Mouse (Mus musculus) embryonic facial prominence, embryonic 15.5 days (tissue): ENCODE results near the gene Plpp7. TPM values are rescaled to one million over a fixed set of nuclear protein-coding genes. Genes with fewer than 3 reads are reported as not detected.

Source experiments
- ATAC-seq: fragments of 200-750 bp; cut with Nextera tagmentation; 2 replicates; pipeline ENCODE4 v1.8.0; 2017; ENCODE audit warnings: low read depth, moderate TSS enrichment; ENCODE audit not compliant: insufficient number of reproducible peaks, low FRiP score, low TSS enrichment
- H3K27ac ChIP-seq: fragments of 300-500 bp; sonication (generic); replicated peaks from 2 replicates; pipeline ENCODE4 v1.5.1; 2015; ENCODE audit warnings: mild to moderate bottlenecking, inconsistent platforms
- H3K27me3 ChIP-seq: fragments of 300-500 bp; sonication (generic); 2 replicates; pipeline ENCODE4 v1.6.1; 2015; ENCODE audit warnings: inconsistent platforms
- H3K36me3 ChIP-seq: fragments of 300-500 bp; sonication (generic); 2 replicates; pipeline ENCODE4 v1.6.1; 2015; ENCODE audit warnings: mild to moderate bottlenecking, inconsistent platforms
- H3K4me1 ChIP-seq: fragments of 300-500 bp; sonication (generic); 2 replicates; pipeline ENCODE4 v1.6.1; 2015; ENCODE audit warnings: inconsistent platforms
- H3K4me2 ChIP-seq: fragments of 300-500 bp; sonication (generic); replicated peaks from 2 replicates; pipeline ENCODE4 v1.6.1; 2015; ENCODE audit warnings: mild to moderate bottlenecking, inconsistent platforms
- H3K4me3 ChIP-seq: fragments of 300-500 bp; sonication (generic); replicated peaks from 2 replicates; pipeline ENCODE4 v1.5.1; 2015; ENCODE audit warnings: mild to moderate bottlenecking, inconsistent platforms
- H3K9ac ChIP-seq: fragments of 300-500 bp; sonication (generic); 2 replicates; pipeline ENCODE4 v1.6.1; 2015; ENCODE audit warnings: inconsistent platforms
- H3K9me3 ChIP-seq: fragments of 300-500 bp; sonication (generic); replicated peaks from 2 replicates; pipeline ENCODE4 v1.6.1; 2016; ENCODE audit warnings: inconsistent platforms
- WGBS: fragments of 180-500 bp; shearing (Covaris S2); methylation state at CpG from one replicate; pipeline ENCODE4 v1.1.7; 2015; 5-methylcytosine and 5-hydroxymethylcytosine counted together
- polyA plus RNA-seq: library from polyadenylated mRNA; unstranded; fragments of >200 nt; fragmentation: Nextera tagmentation; extraction: Ambion mirVana; gene quantifications from 2 replicates; pipeline ENCODE4 v1.2.1, GENCODE M21; 2015

The Plpp7 gene
- polyA plus RNA-seq, 1 experiment from 2014 or later, result 9.4 TPM

DNA sequence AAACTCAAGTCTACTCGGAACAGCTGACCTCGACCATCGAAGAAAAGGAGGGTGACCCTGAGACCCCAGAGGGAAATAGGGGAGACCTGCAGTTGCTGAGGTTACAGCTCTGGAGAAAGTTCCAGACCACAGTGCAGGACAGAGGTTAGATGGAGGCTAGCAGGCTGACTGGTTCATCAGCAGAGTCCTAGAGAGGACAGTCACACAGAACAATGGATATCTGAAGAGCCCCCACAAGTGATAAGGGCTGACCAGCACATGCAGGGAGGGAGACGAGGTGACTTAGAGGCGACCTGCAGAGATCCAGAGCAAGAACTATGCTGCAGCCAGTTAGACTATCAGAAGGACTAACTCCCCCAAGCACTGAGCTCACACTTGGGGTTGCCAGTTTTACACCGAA lies 35.7 kb upstream of the Plpp7 start:
- H3K9ac ChIP-seq, result no peak overlapping the region
- no peaks in the 10 kb centered on the region for H3K4me1 ChIP-seq
- ATAC-seq, result no peak
- H3K27me3 ChIP-seq, result no peaks in the 10 kb centered on the region
- H3K4me3 ChIP-seq, result no peak overlapping the region
- H3K27ac ChIP-seq, result no peak overlapping the region
- H3K4me2 ChIP-seq, result no peak overlapping the region
- WGBS, result 82% methylated on average over 6 of the region's 6 CpGs
- H3K36me3 ChIP-seq, result no peaks in the 10 kb centered on the region
- no peaks in the 10 kb centered on the region for H3K9me3 ChIP-seq

DNA sequence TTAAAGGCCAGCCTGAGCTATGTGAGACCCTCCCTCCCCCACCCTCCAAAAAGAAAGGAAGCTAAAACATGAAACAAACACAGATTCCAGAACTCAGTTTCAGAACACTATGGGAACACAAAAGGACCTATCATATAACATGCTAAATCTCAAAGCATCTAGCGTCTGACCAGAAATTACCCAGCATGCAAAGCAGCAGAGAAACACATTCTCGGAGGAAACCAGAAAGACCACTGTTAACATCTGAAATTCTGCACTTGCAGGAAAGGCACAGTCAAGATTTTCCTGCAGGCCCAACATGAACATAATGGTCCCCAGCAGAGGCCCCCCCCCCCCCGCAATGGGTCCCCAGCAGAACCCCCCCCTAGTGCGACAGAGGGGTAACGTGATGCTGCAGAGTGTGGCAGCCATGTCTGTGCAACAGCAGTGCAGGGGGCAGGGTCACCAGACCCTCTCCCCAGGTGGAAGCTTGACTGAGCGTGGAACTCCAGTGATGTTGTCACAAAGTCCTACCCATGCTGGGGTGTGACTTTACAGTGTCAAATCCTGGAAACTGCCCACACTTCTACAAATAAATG lies 35.0 kb upstream of the Plpp7 start:
- ATAC-seq, result no peak
- H3K4me1 ChIP-seq, result no peaks in the 10 kb centered on the region
- no peak overlapping the region for H3K4me2 ChIP-seq
- no peaks in the 10 kb centered on the region for H3K27me3 ChIP-seq
- no peak overlapping the region for H3K4me3 ChIP-seq
- no peak overlapping the region for H3K27ac ChIP-seq
- H3K36me3 ChIP-seq, result no peaks in the 10 kb centered on the region
- WGBS, result 32% methylated on average over 6 of the region's 6 CpGs
- no peaks in the 10 kb centered on the region for H3K9me3 ChIP-seq
- H3K9ac ChIP-seq, result no peak overlapping the region

DNA sequence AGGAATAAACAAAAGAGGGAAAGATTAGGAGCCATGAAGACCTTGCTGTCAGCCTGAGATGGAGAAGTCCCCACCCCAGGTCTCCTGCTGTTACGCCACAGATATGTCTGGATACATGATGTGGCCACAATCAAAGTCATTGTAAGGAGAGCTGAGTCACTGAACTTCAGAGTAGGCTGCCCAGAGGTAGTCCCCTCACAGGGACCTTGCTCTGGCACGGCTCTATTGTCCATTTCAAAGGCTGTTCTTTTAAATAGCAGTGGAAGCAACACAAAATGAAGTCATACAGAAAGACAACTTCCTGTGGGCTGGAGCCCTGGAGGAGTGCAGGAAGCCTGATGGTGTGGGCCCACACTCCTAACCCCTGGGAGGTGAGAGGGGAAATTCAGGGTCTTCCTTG lies 34.1 kb upstream of the Plpp7 start:
- Histone ChIP-seq H3K27me3 (no peaks in the 10 kb centered on the region), H3K4me2 (no peak overlapping the region), H3K36me3 (no peaks in the 10 kb centered on the region), H3K9ac (no peak overlapping the region), H3K27ac (no peak overlapping the region), H3K4me1 (no peaks in the 10 kb centered on the region), H3K9me3 (no peaks in the 10 kb centered on the region), H3K4me3 (no peak overlapping the region)
- 68% methylated on average over 2 of the region's 2 CpGs for WGBS
- ATAC-seq, result no peak

DNA sequence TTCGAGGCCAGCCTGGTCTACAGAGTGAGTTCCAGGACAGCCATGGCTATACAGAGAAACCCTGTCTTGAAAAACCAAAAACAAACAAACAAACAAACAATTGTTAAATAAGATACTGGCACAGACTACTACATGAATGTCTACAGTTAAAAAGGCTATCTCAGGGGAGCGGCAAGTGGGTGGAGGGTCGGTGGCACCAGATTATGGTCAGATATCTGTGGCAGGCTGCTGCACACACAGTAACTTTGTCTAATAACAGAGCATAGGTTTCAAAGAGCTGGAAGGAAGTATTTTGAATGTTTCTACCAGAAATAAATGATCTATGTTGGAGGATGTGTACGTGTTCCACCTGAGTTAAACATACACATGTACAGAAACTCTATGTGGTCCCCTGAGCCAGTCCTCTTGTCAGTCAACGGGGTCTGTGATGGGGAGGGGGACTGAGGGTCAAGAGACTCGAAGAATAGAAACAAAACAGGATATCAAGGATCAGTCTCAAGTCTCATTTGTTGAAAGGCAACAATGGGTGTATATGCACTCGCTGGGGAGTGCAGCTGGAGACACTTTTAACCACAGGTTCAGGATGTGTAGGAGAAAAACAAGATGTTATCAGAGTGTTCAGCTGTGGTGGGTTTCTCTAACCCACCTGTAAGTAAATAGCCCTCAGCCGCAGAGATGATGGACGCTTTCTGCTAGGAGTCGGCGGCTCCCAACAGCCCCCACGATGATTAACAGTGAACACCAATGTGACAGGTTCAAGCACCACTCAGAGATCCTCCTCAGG lies 33.4 kb upstream of the Plpp7 start:
- no peaks in the 10 kb centered on the region for H3K27me3 ChIP-seq
- H3K27ac ChIP-seq, result no peak overlapping the region
- H3K9me3 ChIP-seq, result no peaks in the 10 kb centered on the region
- no peak overlapping the region for H3K9ac ChIP-seq
- 56% methylated on average over 12 of the region's 12 CpGs for WGBS
- H3K4me3 ChIP-seq, result no peak overlapping the region
- no peak overlapping the region for H3K4me2 ChIP-seq
- H3K4me1 ChIP-seq, result no peaks in the 10 kb centered on the region
- no peaks in the 10 kb centered on the region for H3K36me3 ChIP-seq
- ATAC-seq, result no peak

DNA sequence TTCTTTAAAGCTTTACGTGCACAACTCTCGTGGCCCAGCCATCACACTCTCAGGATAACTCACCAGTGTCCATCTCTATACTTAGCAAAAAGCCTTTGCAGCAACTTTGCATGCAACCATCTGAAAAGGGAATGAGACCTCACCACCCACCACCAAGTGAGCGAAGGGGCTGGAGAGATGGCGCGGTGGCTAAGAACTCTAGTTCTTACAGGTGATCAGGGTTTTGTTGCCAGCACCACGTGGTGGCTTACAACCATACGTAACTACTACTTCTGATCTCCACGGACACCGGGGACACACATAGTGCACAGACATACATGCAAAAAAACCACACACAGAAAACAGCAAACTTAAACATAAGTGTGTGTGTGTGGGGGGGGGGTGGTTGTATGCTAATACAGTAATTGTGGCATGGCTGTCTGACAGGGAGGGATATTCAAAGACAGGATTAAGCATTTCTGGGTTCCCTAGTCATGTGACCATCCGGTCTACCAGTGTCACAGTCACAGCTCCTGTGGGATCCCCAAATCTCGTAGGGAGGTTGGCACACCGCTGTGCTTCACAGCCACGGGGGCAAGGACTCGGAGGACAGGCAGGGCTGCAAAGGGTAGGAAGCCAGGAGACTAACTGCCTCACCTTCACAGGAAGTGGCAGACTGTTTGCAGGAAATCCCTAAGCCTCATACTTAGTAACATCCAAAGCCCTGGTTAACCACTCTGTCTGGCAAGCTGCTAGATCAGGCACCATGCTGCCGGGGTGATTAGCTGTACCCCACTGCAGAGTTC lies 32.5 kb upstream of the Plpp7 start:
- 82% methylated on average over 15 of the region's 15 CpGs for WGBS
- Histone ChIP-seq H3K36me3 (no peaks in the 10 kb centered on the region), H3K9me3 (no peaks in the 10 kb centered on the region), H3K4me3 (no peak overlapping the region), H3K27me3 (no peaks in the 10 kb centered on the region), H3K9ac (no peak overlapping the region), H3K4me2 (no peak overlapping the region), H3K27ac (no peak overlapping the region), H3K4me1 (no peaks in the 10 kb centered on the region)
- ATAC-seq, result no peak

DNA sequence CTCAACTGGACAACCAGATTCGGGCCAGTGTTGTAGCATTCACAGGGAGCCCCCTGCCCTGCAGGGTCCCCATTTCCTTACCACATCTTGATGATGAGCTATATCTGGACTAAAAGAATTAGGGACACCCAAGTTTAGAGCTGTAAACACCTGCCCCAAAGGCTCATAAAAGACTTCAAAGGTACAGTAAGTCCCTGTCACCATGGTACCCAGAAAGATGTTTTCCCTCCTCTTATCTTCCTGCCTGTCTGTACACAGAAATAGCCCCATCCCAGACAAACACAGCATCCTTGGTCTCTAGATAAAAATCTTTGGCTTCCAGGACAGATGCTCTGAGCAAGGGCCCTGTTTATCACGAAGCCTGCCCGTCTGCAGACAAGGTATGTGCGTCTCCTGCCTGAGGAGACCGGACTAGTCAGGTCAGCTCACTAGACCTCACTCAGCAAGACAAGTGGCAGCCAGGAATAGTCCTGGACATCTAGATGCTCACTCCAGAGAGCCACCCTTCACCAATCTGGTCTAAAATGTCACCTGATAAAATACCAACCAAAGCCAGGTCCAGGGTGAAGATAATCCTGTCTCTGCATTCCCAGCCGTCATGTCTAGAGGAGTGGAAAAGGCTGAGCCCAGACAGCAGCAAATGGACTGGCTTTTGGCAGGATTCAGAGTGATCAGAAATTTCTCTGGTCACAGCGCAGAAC lies 31.7 kb upstream of the Plpp7 start:
- ATAC-seq, result no peak
- H3K9ac ChIP-seq, result no peak overlapping the region
- no peaks in the 10 kb centered on the region for H3K9me3 ChIP-seq
- H3K27ac ChIP-seq, result no peak overlapping the region
- H3K36me3 ChIP-seq, result no peaks in the 10 kb centered on the region
- no peaks in the 10 kb centered on the region for H3K27me3 ChIP-seq
- no peak overlapping the region for H3K4me3 ChIP-seq
- H3K4me1 ChIP-seq, result 0 out of 2 replicates have a peak, but pooled peaks cover 3% of the 10 kb centered on the region
- no peak overlapping the region for H3K4me2 ChIP-seq
- 71% methylated on average over 7 of the region's 7 CpGs for WGBS

DNA sequence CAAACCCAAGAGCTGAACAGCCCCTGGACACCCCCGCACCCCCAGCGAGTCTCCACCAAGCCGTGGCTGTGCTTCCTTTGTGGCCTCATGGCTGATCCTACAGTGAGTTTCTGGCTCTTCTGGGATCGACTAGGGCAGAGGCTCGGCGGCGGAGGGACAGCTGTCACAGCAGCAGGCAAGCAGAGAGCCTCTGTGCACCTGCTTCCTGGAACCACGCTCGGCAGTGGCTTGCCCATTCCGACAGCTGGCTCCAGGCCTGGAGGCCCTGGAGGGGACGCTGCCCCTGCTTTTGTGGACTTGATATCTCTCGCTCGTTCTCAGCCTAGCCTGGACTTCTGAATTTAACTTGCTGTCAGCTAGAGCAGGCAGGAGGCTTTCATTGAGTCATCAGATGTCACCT lies 30.4 kb upstream of the Plpp7 start:
- no peaks in the 10 kb centered on the region for H3K27me3 ChIP-seq
- H3K27ac ChIP-seq, result 0 out of 2 replicates have a peak overlapping the region, but pooled peaks have one; percentile 4
- H3K4me3 ChIP-seq, result no peak overlapping the region
- H3K4me1 ChIP-seq, result 0 out of 2 replicates have a peak, but pooled peaks cover 8% of the 10 kb centered on the region
- no peaks in the 10 kb centered on the region for H3K9me3 ChIP-seq
- H3K9ac ChIP-seq, result no peak overlapping the region
- ATAC-seq, result no peak
- H3K4me2 ChIP-seq, result no peak overlapping the region
- H3K36me3 ChIP-seq, result no peaks in the 10 kb centered on the region
- WGBS, result 58% methylated on average over 13 of the region's 13 CpGs

DNA sequence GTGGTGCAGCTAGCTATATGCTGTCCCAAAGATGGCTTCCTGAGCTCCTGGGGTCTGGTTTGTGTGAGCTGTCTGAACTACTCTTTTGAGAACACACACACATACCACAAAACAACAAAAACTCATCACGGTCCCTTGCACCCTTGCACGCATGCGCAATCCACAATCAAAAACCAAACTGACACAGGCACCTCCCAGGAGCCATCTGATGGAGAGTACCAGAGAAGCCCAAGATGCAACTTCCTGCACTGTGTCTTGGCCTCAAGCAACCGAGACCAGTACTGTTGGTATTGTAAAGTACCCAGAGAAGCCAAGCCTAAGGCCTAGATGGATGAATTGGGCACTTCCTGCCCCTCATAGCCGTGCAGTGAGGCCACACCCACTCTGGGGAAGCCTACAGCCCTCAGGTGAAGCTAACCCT lies 29.9 kb upstream of the Plpp7 start:
- no peak for ATAC-seq
- Histone ChIP-seq H3K36me3 (no peaks in the 10 kb centered on the region), H3K4me1 (0 out of 2 replicates have a peak, but pooled peaks cover 8% of the 10 kb centered on the region), H3K27ac (no peak overlapping the region), H3K9ac (no peak overlapping the region), H3K4me2 (no peak overlapping the region), H3K4me3 (no peak overlapping the region), H3K27me3 (no peaks in the 10 kb centered on the region), H3K9me3 (no peaks in the 10 kb centered on the region)
- WGBS, result 71% methylated on average over 5 of the region's 5 CpGs

DNA sequence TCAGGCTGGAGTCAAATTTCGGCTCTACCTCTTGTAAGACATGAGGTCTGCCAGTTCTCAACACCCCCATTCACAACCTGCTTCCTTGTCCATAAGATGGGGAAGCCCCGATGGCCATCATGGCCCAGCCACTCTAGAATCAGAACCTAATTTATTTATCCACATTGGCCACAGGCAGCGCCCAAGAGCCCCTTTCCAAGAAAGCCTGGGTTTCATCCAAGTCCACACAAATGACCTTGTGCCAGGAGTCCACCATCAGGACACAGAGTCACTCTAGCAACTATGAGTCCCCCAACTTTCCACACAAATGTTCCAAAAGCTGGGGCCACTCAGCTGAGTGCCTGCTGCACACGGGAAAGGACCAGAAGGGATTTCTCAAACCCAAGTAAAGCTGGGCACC lies 29.3 kb upstream of the Plpp7 start:
- Histone ChIP-seq H3K4me2 (no peak overlapping the region), H3K4me3 (no peak overlapping the region), H3K27me3 (no peaks in the 10 kb centered on the region), H3K9ac (no peak overlapping the region), H3K9me3 (no peaks in the 10 kb centered on the region), H3K36me3 (no peaks in the 10 kb centered on the region), H3K27ac (no peak overlapping the region), H3K4me1 (0 out of 2 replicates have a peak, but pooled peaks cover 8% of the 10 kb centered on the region)
- 76% methylated on average over 4 of the region's 4 CpGs for WGBS
- no peak for ATAC-seq

DNA sequence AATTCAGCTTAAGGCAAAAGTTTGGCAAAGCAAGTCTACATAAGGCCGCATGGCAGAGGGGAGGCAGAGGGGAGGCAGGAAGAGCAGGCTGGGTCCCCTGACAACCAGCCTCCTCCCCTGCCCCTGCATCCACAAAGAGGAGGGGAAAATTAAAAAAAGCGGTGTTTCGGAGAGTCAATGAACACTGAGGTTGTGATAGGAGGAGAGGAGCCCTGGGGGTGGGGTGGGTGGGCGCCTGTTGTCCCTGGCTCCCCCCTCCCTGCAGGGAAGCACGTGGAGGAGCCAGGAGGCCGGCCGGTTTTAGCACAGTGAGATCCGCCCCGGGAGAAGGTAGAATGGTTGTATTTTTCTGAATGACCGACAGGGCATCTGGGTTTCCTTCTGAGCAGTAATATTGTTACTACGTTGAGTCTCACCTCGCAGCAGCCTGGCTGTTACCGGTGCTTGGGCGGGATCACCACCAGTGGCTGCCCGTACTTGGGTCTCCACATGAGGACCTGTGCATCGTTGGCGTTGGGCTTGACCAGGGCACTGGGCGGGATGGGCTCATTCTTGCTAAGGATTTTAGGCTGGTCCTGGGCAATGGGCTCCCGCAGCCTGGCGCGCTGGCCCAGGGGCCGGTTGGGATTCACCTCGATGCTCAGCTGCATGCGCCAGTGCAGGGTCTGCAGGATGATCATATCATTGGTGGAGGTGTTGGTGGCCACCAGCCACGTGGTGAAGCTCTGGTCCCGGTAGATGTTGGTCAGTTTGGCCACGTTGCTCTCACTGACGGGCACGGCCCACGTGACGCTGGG lies 26.3 kb upstream of the Plpp7 start:
- Histone ChIP-seq H3K4me2 (peak overlapping the region; percentile 4; the same call in 1 of the 2 replicates), H3K36me3 (no peaks in the 10 kb centered on the region), H3K27ac (no peak overlapping the region), H3K9ac (no peak overlapping the region), H3K4me3 (no peak overlapping the region), H3K9me3 (no peaks in the 10 kb centered on the region), H3K27me3 (no peaks in the 10 kb centered on the region), H3K4me1 (0 out of 2 replicates have a peak, but pooled peaks cover 8% of the 10 kb centered on the region)
- no peak for ATAC-seq
- WGBS, result 56% methylated on average over 31 of the region's 31 CpGs
